Mouse (Mus musculus): ENCODE measurements around the gene C1qtnf2.

DNA sequence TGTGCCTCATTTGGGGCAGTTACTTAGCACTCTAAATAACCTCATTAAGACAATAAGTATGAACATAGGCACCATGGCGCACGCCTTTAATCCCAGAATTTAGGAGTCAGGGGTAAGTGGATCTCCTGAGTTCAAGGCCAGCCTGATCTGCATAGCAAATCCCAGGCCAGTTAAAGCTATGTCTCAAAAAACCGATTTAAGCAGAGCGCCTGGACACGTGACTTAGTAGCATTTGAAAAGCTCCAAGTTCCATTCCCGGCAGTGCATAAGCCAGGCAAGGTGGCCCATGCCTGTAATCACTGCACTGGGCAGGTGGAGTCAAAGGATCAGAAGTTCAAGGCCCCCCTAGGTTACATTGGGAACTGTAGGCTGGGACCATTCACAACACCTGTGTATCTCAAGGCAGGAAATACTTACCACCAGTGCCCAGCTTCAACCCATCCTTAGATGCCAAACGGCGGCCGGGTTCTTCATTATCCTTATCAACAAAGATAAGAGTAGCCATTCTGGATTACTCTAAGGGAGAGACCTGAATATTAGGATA, 48.8 kb upstream of the C1qtnf2 start:
- no peak for TF ChIP-seq CTCF (IDR thresholded peaks at IDR 0.05; ENCODE audit: control insufficient read depth, insufficient read depth, low read length)
- no peak for TF ChIP-seq POLR2A (IDR thresholded peaks at IDR 0.05; ENCODE audit: borderline replicate concordance, control insufficient read depth, low read depth, low read length)
